Mouse (Mus musculus): Measurements from ENCODE around the gene Zbtb8os.
A peak's percentile ranks its signal among the peaks of the same experiment; 100 is the strongest.

DNA sequence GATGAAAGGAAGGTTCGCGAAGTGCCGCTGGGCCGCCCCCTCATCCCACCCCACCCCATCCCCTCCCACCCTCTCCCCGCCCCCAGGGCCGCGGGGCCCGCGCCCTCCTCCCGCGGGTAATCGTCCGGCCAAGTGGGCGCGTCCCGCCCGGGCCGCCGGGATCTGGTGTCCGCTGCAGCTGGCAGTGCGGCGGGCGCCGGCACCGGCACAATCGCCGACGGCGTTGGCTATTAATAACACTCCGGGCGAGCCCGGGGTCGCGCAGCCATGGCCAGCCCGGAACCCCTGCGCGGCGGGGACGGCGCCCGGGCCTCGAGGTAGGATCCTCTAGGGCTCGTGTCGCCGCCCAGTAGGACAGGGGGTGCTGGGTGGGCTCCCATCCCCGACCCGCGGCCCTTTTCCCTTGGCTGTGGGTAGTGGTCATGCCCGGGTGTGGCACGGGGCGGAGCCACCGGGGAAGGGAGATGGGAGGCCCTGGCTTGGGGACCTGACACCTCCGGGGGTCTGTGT is 48.0 kb upstream of the Zbtb8os start, which contains the start of gene Sync:
- no peak for TF ChIP-seq CTCF (IDR thresholded peaks at IDR 0.05; ENCODE audit: borderline replicate concordance, insufficient read depth, low read length)
- peak; percentile 41 for TF ChIP-seq POLR2A (IDR thresholded peaks at IDR 0.05; ENCODE audit: low read depth, low read length)
